ENCODE assay signal across 30 mouse cellular contexts in genomic region chr16:34009567-34009966, GRCm38 (mm10). TPM values are rescaled to one million over a fixed set of nuclear protein-coding genes. Genes with fewer than 3 reads are reported as not detected.
DNase-seq lines count a peak whose midpoint lies in the region; ATAC-seq and TF ChIP-seq lines count a peak whose summit lies in the region.
"Had no signal": no experiment of that assay in that cellular context is flagged by ENCODE, and none has a peak within 500 bp of the region (broad histone marks: within the 10 kb centered on the region; RNA-seq: fewer than 3 reads in every experiment).

No protein-coding gene starts in this region.

- no peaks in the 10 kb centered on the region for H3K79me2 ChIP-seq in CH12.LX (replicated peaks; ENCODE audit: control insufficient read depth, extremely low read depth, insufficient read depth, poor library complexity, severe bottlenecking)

- dilution Hi-C loops in CH12.LX (cut with MboI; ENCODE audit: extremely low pct_ligation_motif_present, extremely low pct_unique_long_range_greater_than_20kb, low sequenced_read_pairs) = no loop called here

- no peak for DNase-seq in kidney, postnatal 0 days (ENCODE audit: low spot score)
- DNase-seq in CH12.LX (ENCODE audit: extremely low read depth) = no peak
- DNase-seq in ES-E14 (ENCODE audit: low read depth, low spot score) = no peak
- DNase-seq in left cerebral cortex, postnatal 10 days (ENCODE audit: extremely low spot score in 1 of 2, low spot score in 2 of 2) = no peak
- DNase-seq: adrenal gland, adult 2 months; adrenal gland, postnatal 14 days; B cell, adult 2 months; cerebellum, adult 11 months; cerebellum, adult 8-10 months; cerebellum, postnatal 10 days; cerebellum, postnatal 36 days; embryo, embryonic 11 days; gastrocnemius, postnatal 14 days; heart, adult 18-20 months; heart, postnatal 10 days; heart, postnatal 4 days had no signal

- in situ Hi-C loops in CH12.LX (cut with MboI; ENCODE audit: low pct_ligation_motif_present, low pct_unique_long_range_greater_than_20kb, low sequenced_read_pairs) (no loop called here), ES-E14 (cut with MboI; ENCODE audit: low sequenced_read_pairs in 2 of 2, unreplicated experiment in 2 of 2) (no loop called here)

- peak; percentile 21; the same call in 1 of the 2 replicates for TF ChIP-seq CTCF in kidney, postnatal 0 days (IDR thresholded peaks at IDR 0.05; ENCODE audit: low read depth)
- TF ChIP-seq CTCF in CH12.LX (conservative IDR thresholded peaks at IDR 0.05 in 1 of 2, IDR thresholded peaks at IDR 0.05 in 1 of 2; ENCODE audit: low read depth in 2 of 2, low read length in 2 of 2) = peak in 1 of 2 experiments; percentile 28; a peak in 1 of 4 replicates

- no peak for ATAC-seq in kidney, postnatal 0 days (replicated peaks; ENCODE audit: low FRiP score, low read depth)
- no peak for ATAC-seq in kidney, embryonic 15.5 days (replicated peaks; ENCODE audit: low FRiP score)
- no peak for ATAC-seq in megakaryocyte progenitor cell, adult 5-6 weeks (replicated peaks; ENCODE audit: poor library complexity)
- ATAC-seq: forebrain, embryonic 15.5 days; hindbrain, postnatal 0 days; inflammation-experienced regulatory T-cells, adult 6 months; intestine, embryonic 16.5 days had no signal

- WGBS in kidney, postnatal 0 days = 97% methylated on average over 2 of the region's 2 CpGs
- WGBS in kidney, embryonic 15.5 days = 92% methylated on average over 2 of the region's 2 CpGs

- peaks cover 7% of the 10 kb centered on the region; the same call in 1 of the 2 replicates for H3K36me3 ChIP-seq in kidney, postnatal 0 days (ENCODE audit: insufficient read depth, low read length)
- H3K36me3 ChIP-seq in kidney, embryonic 15.5 days = peaks cover 45% of the 10 kb centered on the region
- H3K36me3 ChIP-seq in CH12.LX (replicated peaks in 1 of 2; ENCODE audit: control insufficient read depth in 1 of 2, insufficient read depth in 1 of 2, low read length in 1 of 2) = no peaks in the 10 kb centered on the region
- H3K36me3 ChIP-seq in ES-E14 (ENCODE audit: control insufficient read depth, insufficient read depth, low read length, poor library complexity, severe bottlenecking) = no peaks in the 10 kb centered on the region
- H3K36me3 ChIP-seq: G1E had no signal

- no peak overlapping the region for H3K27ac ChIP-seq in kidney, postnatal 0 days
- H3K27ac ChIP-seq in kidney, embryonic 15.5 days = no peak overlapping the region
- no peak overlapping the region for H3K27ac ChIP-seq in CH12.LX (ENCODE audit: insufficient read depth, low read depth)
- no peak overlapping the region for H3K27ac ChIP-seq in ES-E14 (ENCODE audit: insufficient read depth, low read depth, low read length, poor library complexity, severe bottlenecking)
- H3K27ac ChIP-seq: embryonic facial prominence, embryonic 10.5 days; embryonic facial prominence, embryonic 13.5 days; forebrain, embryonic 12.5 days; forebrain, embryonic 15.5 days; heart, embryonic 15.5 days; hindbrain, embryonic 14.5 days; hindbrain, postnatal 0 days had no signal

- H3K4me1 ChIP-seq in kidney, postnatal 0 days (replicated peaks; ENCODE audit: insufficient read depth, low read length) = peaks cover 7% of the 10 kb centered on the region; the same call in 1 of the 2 replicates
- peaks cover 3% of the 10 kb centered on the region for H3K4me1 ChIP-seq in kidney, embryonic 15.5 days
- peaks cover 20 to 23% of the 10 kb centered on the region in 2 experiments for H3K4me1 ChIP-seq in CH12.LX (ENCODE audit: control insufficient read depth in 1 of 2, insufficient read depth in 2 of 2)
- no peaks in the 10 kb centered on the region for H3K4me1 ChIP-seq in ES-E14 (ENCODE audit: control insufficient read depth in 2 of 2, insufficient read depth in 2 of 2, low read length in 2 of 2, poor library complexity in 1 of 2)
- H3K4me1 ChIP-seq: embryonic facial prominence, embryonic 10.5 days had no signal

- no peaks in the 10 kb centered on the region for H3K9me3 ChIP-seq in kidney, postnatal 0 days (replicated peaks; ENCODE audit: low read length)
- peaks cover 5% of the 10 kb centered on the region; the same call in 1 of the 2 replicates for H3K9me3 ChIP-seq in kidney, embryonic 15.5 days (replicated peaks)
- H3K9me3 ChIP-seq in CH12.LX (replicated peaks; ENCODE audit: low read length) = peaks cover 6% of the 10 kb centered on the region
- no peaks in the 10 kb centered on the region for H3K9me3 ChIP-seq in ES-E14 (ENCODE audit: control insufficient read depth, insufficient read depth, low read depth, low read length)
- H3K9me3 ChIP-seq: embryonic facial prominence, embryonic 10.5 days; embryonic facial prominence, embryonic 13.5 days; forebrain, embryonic 12.5 days; forebrain, embryonic 15.5 days; heart, embryonic 15.5 days had no signal

- no peak overlapping the region for H3K9ac ChIP-seq in kidney, postnatal 0 days (ENCODE audit: low read depth, low read length)
- no peak overlapping the region for H3K9ac ChIP-seq in kidney, embryonic 15.5 days
- H3K9ac ChIP-seq in CH12.LX (ENCODE audit: insufficient read depth, low read depth) = no peak overlapping the region
- no peak overlapping the region for H3K9ac ChIP-seq in ES-E14 (ENCODE audit: insufficient read depth, low read depth, low read length, poor library complexity, severe bottlenecking)
- H3K9ac ChIP-seq: embryonic facial prominence, embryonic 13.5 days; forebrain, embryonic 12.5 days; forebrain, embryonic 15.5 days; heart, embryonic 12.5 days; heart, embryonic 15.5 days; hindbrain, embryonic 14.5 days had no signal

- H3K4me2 ChIP-seq in kidney, postnatal 0 days (ENCODE audit: low read length) = no peak overlapping the region
- H3K4me2 ChIP-seq in kidney, embryonic 15.5 days = no peak overlapping the region
- no peak overlapping the region for H3K4me2 ChIP-seq in CH12.LX (ENCODE audit: insufficient read depth, low read depth, poor library complexity, severe bottlenecking)
- H3K4me2 ChIP-seq: embryonic facial prominence, embryonic 13.5 days; forebrain, embryonic 12.5 days; forebrain, embryonic 15.5 days; heart, embryonic 12.5 days; heart, embryonic 15.5 days; hindbrain, embryonic 14.5 days had no signal

- TF ChIP-seq EP300 in CH12.LX (IDR thresholded peaks at IDR 0.05; ENCODE audit: low read length) = no peak

- TF ChIP-seq POLR2A in CH12.LX (IDR thresholded peaks at IDR 0.05; ENCODE audit: low read depth, low read length) = no peak

- TF ChIP-seq RAD21 in CH12.LX (IDR thresholded peaks at IDR 0.05; ENCODE audit: low read depth, low read length) = peak; percentile 2; the same call in 1 of the 2 replicates

- H3K4me3 ChIP-seq in kidney, postnatal 0 days (replicated peaks; ENCODE audit: low read depth, low read length) = no peak overlapping the region
- H3K4me3 ChIP-seq in kidney, embryonic 15.5 days (replicated peaks) = no peak overlapping the region
- H3K4me3 ChIP-seq in CH12.LX (replicated peaks in 1 of 3; ENCODE audit: low read depth in 2 of 3, low read length in 2 of 3, poor library complexity in 1 of 3) = no peak overlapping the region
- H3K4me3 ChIP-seq in ES-E14 (ENCODE audit: insufficient read depth in 1 of 2, low read depth in 1 of 2, low read length in 2 of 2, poor library complexity in 1 of 2, severe bottlenecking in 1 of 2) = no peak overlapping the region
- H3K4me3 ChIP-seq: embryonic facial prominence, embryonic 10.5 days; embryonic facial prominence, embryonic 13.5 days; erythroblast, embryonic 14.5 days; forebrain, embryonic 12.5 days; forebrain, embryonic 15.5 days; heart, embryonic 12.5 days; heart, embryonic 15.5 days had no signal

- no peaks in the 10 kb centered on the region for H3K27me3 ChIP-seq in kidney, postnatal 0 days (ENCODE audit: insufficient read depth, low read length)
- no peaks in the 10 kb centered on the region for H3K27me3 ChIP-seq in kidney, embryonic 15.5 days
- H3K27me3 ChIP-seq in CH12.LX (replicated peaks) = peaks cover 1% of the 10 kb centered on the region
- H3K27me3 ChIP-seq: embryonic facial prominence, embryonic 13.5 days; forebrain, embryonic 12.5 days; forebrain, embryonic 15.5 days; heart, embryonic 12.5 days; heart, embryonic 15.5 days had no signal

- intact Hi-C loops in left cerebral cortex, postnatal 10 days (cut with DNase I) = loop anchor here (10.0 kb wide), 1 partner anchor 275 kb away; no protein-coding TSS in a partner anchor

TF ChIP-seq in CH12.LX, 34 proteins besides CTCF, POLR2A, EP300 and RAD21 (continues in another document):
- TF ChIP-seq SIN3A (IDR thresholded peaks at IDR 0.05; ENCODE audit: low read length) = no peak
- TF ChIP-seq JUN (IDR thresholded peaks at IDR 0.05; ENCODE audit: insufficient read depth, low read depth, low read length) = no peak
- no peak for TF ChIP-seq ZC3H11A (IDR thresholded peaks at IDR 0.05; ENCODE audit: low read depth, low read length)
- no peak for TF ChIP-seq TBP (conservative IDR thresholded peaks at IDR 0.05; ENCODE audit: low read depth, low read length)
- no peak for TF ChIP-seq TCF12 (IDR thresholded peaks at IDR 0.05; ENCODE audit: low read depth, low read length)
- no peak for TF ChIP-seq ZKSCAN1 (IDR thresholded peaks at IDR 0.05; ENCODE audit: borderline replicate concordance, low read depth, low read length)
- no peak for TF ChIP-seq UBTF (IDR thresholded peaks at IDR 0.05; ENCODE audit: low read depth, low read length)
- no peak for TF ChIP-seq HCFC1 (IDR thresholded peaks at IDR 0.05; ENCODE audit: low read depth, low read length)

TF ChIP-seq in ES-E14, 5 proteins besides CTCF, POLR2A, EP300 and RAD21:
- peak; percentile 56; the same call in 1 of the 2 replicates for TF ChIP-seq ZNF384 (IDR thresholded peaks at IDR 0.05; ENCODE audit: low read depth, low read length)
- TF ChIP-seq HCFC1 (IDR thresholded peaks at IDR 0.05; ENCODE audit: borderline replicate concordance, insufficient read depth, low read length) = no peak
- TF ChIP-seq ZC3H11A (IDR thresholded peaks at IDR 0.05; ENCODE audit: borderline replicate concordance, low read depth, low read length) = no peak
- no peak for TF ChIP-seq CHD2 (IDR thresholded peaks at IDR 0.05; ENCODE audit: low read depth, low read length)
- TF ChIP-seq MAFK (IDR thresholded peaks at IDR 0.05; ENCODE audit: insufficient read depth, low read depth, low read length) = no peak
TF ChIP-seq in ES-E14: peak in this region for 1.

RNA-seq across cellular contexts. Expression of gene Umps, which starts 42.7 kb away (rescaled TPM):
- 37.9 and 41.7 TPM in 2 replicates for polyA plus RNA-seq in kidney, postnatal 0 days (2015; fragmentation: Nextera tagmentation; extraction: Ambion mirVana)
- polyA plus RNA-seq in kidney, embryonic 15.5 days (2015; fragmentation: Nextera tagmentation; extraction: Ambion mirVana) = 62.5 and 63.6 TPM in 2 replicates
- 115 and 161 TPM in 2 replicates for total RNA-seq in CH12.LX (2012; rRNA removed)
- 165 and 173 TPM in 2 replicates for total RNA-seq in CH12.LX (2014; rRNA removed)
- polyA plus RNA-seq in CH12.LX (2012; ENCODE audit: insufficient read length, low read depth) = 155 and 161 TPM in 2 replicates
- total RNA-seq in ES-E14 (2012; rRNA removed) = 58.1 and 81.2 TPM in 2 replicates
- 61.6 and 61.9 TPM in 2 replicates for total RNA-seq in megakaryocyte progenitor cell, adult 5-6 weeks (2015)
- 111 and 113 TPM in 2 replicates for total RNA-seq in megakaryocyte progenitor cell, adult 5-6 weeks (2017)
- total RNA-seq in left cerebral cortex, postnatal 10 days (2021) = 10 to 100 TPM; 17.0 to 18.2 TPM
